Mouse (Mus musculus) C2C12 (cell line): ENCODE data around the gene Traf5. TPM values are rescaled to one million over a fixed set of nuclear protein-coding genes. Genes with fewer than 3 reads are reported as not detected.

Experiments
- H3K27me3 ChIP-seq: one replicate; pipeline ENCODE4 v1.6.1; 2011; ENCODE audit not compliant: control insufficient read depth, insufficient read depth, insufficient read length
- H3K36me3 ChIP-seq: one replicate; pipeline ENCODE4 v1.6.1; 2011; ENCODE audit not compliant: control insufficient read depth, insufficient read depth
- H3K4me3 ChIP-seq: one replicate; pipeline ENCODE4 v1.5.1; 2011; ENCODE audit warnings: mild to moderate bottlenecking, control low read depth; ENCODE audit not compliant: poor library complexity, insufficient read depth, severe bottlenecking
- H3K79me2 ChIP-seq: one replicate; pipeline ENCODE4 v1.6.1; 2011; ENCODE audit not compliant: control insufficient read depth, insufficient read depth
- H3K79me3 ChIP-seq: one replicate; pipeline ENCODE4 v1.6.1; 2011; ENCODE audit warnings: low read depth, control low read depth
- H3ac ChIP-seq: one replicate; pipeline ENCODE3; 2011; ENCODE audit warnings: low read depth; ENCODE audit not compliant: control insufficient read depth, insufficient read length
- CEBPB ChIP-seq: IDR thresholded peaks from one replicate; pipeline ENCODE4 v1.6.1; 2011; ENCODE audit warnings: low read depth, mild to moderate bottlenecking, control low read depth, moderate library complexity
- CTCF ChIP-seq: IDR thresholded peaks from one replicate; pipeline ENCODE4 v1.5.1; 2011; ENCODE audit not compliant: control insufficient read depth, insufficient read depth, insufficient read length
- FOSL1 ChIP-seq: IDR thresholded peaks from one replicate; pipeline ENCODE4 v1.8.0; 2011; ENCODE audit warnings: mild to moderate bottlenecking, low read length; ENCODE audit not compliant: poor library complexity, insufficient read depth, severe bottlenecking
- MAX ChIP-seq: IDR thresholded peaks from one replicate; pipeline ENCODE4 v1.6.1; 2011; ENCODE audit warnings: mild to moderate bottlenecking, control low read depth
- MYOD1 ChIP-seq: IDR thresholded peaks from one replicate; pipeline ENCODE4 v1.6.1; 2011; ENCODE audit warnings: low read depth; ENCODE audit not compliant: control insufficient read depth, insufficient read length
- MYOG ChIP-seq: IDR thresholded peaks from one replicate; pipeline ENCODE4 v1.6.1; 2011; ENCODE audit not compliant: control insufficient read depth, insufficient read length; ENCODE audit errors: extremely low read depth
- USF1 ChIP-seq: IDR thresholded peaks from one replicate; pipeline ENCODE4 v1.6.1; 2011; ENCODE audit warnings: low read depth, mild to moderate bottlenecking, control low read depth, moderate library complexity
- microRNA-seq: library from miRNA; unstranded; fragments of <30 nt; microRNA quantifications from one replicate; pipeline ENCODE4, GENCODE M21; 2019; ENCODE audit warnings: borderline microRNAs expressed
- polyA plus RNA-seq: library from polyadenylated mRNA; unstranded; fragments of >200 nt; fragmentation: generic; extraction: Trizol; gene quantifications from one replicate; pipeline ENCODE4 v1.2.1, GENCODE M21; 2012; ENCODE audit warnings: missing spikeins

The Traf5 gene
- polyA plus RNA-seq, 1 experiment, result 20.5 TPM

DNA sequence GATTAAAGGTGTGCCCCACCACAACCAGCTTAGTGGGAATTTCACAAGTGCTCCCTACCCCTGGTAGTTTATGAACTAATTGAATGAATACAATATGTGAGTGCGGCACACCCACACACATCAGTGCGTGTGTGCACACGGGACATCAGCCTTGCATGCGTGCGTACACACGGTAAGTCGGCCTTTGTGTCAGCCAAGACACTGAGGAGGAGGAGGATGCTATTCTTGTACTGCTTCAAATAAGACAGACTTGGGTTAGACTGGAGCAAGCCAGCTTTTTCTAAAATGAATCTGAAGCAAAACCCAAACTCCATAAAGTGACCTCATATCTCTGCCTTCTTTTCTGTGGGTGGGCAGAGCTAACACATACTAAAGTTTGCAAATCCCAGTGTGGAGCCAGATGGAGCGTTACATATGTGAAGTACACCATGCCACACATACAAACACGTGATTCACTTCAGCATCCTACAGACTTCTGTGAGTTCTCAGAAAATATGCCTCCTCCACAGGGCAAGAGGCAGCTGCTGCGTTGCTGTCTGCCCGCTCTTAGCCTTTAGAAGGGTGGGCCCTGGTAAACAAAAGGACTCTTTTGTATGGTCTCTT, 139.5 kb downstream of the Traf5 start:
- H3K36me3 ChIP-seq, result no peaks in the 10 kb centered on the region
- H3K79me2 ChIP-seq, result no peaks in the 10 kb centered on the region
- peaks cover 8% of the 10 kb centered on the region for H3K27me3 ChIP-seq
- no peak overlapping the region for H3K4me3 ChIP-seq
- TF ChIP-seq MYOD1 (no peak), FOSL1 (no peak), CEBPB (no peak), USF1 (no peak), CTCF (no peak), MYOG (no peak), MAX (no peak)
- H3K79me3 ChIP-seq, result no peaks in the 10 kb centered on the region
- no peak overlapping the region for H3ac ChIP-seq

DNA sequence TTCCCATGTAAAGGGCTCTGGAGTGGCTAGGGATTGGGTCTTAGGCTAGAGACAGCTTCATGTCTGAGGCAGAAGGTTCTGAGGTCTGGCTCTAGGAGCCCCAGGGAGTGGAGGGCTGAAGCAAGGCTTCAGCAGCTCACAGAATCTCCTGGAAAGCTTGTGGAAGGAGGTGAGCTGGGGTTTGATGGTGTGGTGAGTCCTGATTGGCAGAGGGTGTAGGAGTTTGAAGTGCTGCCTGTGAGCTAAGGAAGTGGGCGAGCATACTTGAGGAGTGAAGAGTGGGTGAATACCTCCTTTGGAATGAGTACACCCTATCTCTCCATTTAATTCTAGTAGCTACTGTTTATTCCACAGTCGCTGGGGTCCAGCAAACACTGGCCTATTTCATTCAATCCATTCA, 141.7 kb downstream of the Traf5 start:
- no peak overlapping the region for H3K4me3 ChIP-seq
- H3K79me3 ChIP-seq, result no peaks in the 10 kb centered on the region
- H3K36me3 ChIP-seq, result no peaks in the 10 kb centered on the region
- no peaks in the 10 kb centered on the region for H3K79me2 ChIP-seq
- peaks cover 26% of the 10 kb centered on the region for H3K27me3 ChIP-seq
- no peak overlapping the region for H3ac ChIP-seq
- no peak for TF ChIP-seq CEBPB
- no peak for TF ChIP-seq MYOD1
- TF ChIP-seq MAX, result no peak
- no peak for TF ChIP-seq USF1
- no peak for TF ChIP-seq CTCF
- no peak for TF ChIP-seq FOSL1
- TF ChIP-seq MYOG, result no peak

GRCm38 (mm10) chr1:191948600-191948999, 143.8 kb downstream of the Traf5 start:
- no peak overlapping the region for H3K4me3 ChIP-seq
- H3K79me3 ChIP-seq, result no peaks in the 10 kb centered on the region
- peaks cover 43% of the 10 kb centered on the region for H3K27me3 ChIP-seq
- no peaks in the 10 kb centered on the region for H3K36me3 ChIP-seq
- no peak for TF ChIP-seq FOSL1
- no peak for TF ChIP-seq MYOG
- no peak for TF ChIP-seq CEBPB
- no peak for TF ChIP-seq CTCF
- TF ChIP-seq MAX, result no peak
- no peak for TF ChIP-seq MYOD1
- TF ChIP-seq USF1, result no peak
- H3ac ChIP-seq, result no peak overlapping the region
- no peaks in the 10 kb centered on the region for H3K79me2 ChIP-seq

DNA sequence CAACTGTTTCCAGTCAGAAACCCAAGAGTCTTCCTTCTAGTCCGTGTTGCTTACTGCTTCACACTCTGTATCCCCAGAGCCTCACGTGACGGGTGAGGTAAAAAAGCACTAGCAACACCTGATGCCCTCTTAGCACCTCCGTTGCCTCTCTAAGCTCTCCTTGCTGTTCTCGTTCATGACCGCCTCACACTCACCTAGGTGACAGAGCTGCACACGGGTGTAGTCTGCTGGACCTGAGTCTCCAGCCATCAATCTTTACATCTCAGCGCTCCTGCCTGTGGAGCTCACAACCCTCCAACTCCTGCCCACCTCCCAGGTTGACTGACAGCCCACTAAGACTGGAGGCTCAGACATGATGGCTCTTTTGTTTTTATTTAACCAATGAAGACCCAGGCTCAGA, 144.6 kb downstream of the Traf5 start:
- Histone ChIP-seq H3K79me3 (no peaks in the 10 kb centered on the region), H3K4me3 (no peak overlapping the region), H3ac (no peak overlapping the region), H3K27me3 (peaks cover 51% of the 10 kb centered on the region), H3K79me2 (no peaks in the 10 kb centered on the region), H3K36me3 (no peaks in the 10 kb centered on the region)
- TF ChIP-seq CEBPB (no peak), MAX (no peak), USF1 (no peak), FOSL1 (no peak), MYOG (no peak), MYOD1 (no peak), CTCF (no peak)

Small RNA genes within 50 kb of the gene (microRNA-seq; reads per million reads assigned to microRNA genes)
- gene Mir3473c, result 0.20 reads per million

Other genes starting within 250 kb of the Traf5 start
- 3.5 TPM for gene Slc30a1, start 185.8 kb downstream of the Traf5 start, polyA plus RNA-seq
- not detected for gene Rd3, start 115.2 kb downstream of the Traf5 start, polyA plus RNA-seq
- 8.6 TPM for gene Rcor3, start 45.5 kb upstream of the Traf5 start, polyA plus RNA-seq
- gene Kcnh1, start 98.2 kb upstream of the Traf5 start, polyA plus RNA-seq, result 0.04 TPM